Mouse (Mus musculus): Measurements from ENCODE around the gene Ccl1.

Ccl1 gene

DNA sequence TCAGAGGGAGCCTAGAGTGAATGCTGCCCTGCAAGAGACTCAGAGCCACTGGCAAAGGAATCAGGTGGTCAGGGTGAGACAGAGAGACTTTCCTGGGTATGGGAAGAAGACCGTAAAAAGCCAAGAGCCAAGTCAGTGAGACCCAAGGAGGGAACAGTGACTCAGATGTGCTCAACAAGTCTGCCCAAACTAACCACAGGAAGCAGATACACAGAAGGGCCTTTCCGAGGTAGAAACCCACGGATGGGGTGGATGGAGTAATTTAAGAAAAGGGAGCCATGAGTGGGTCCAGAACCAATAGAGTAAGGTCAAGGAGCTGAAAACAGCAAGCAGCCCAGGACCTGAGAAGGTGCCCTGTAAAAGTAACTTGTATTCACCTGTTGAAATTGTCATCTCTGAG is 101.8 kb downstream of the Ccl1 start:
- no peak for DNase-seq

- DNase-seq: no peak
Observed at GRCm38 (mm10) chr11:82197774-82198173, 107.7 kb downstream of the Ccl1 start.

- peak; percentile 21 to 39 for DNase-seq
Observed at GRCm38 (mm10) chr11:82194980-82195379, 110.5 kb downstream of the Ccl1 start.

- DNase-seq: no peak
Observed at GRCm38 (mm10) chr11:82193826-82194225, 111.7 kb downstream of the Ccl1 start.

- no peak for DNase-seq
Observed at GRCm38 (mm10) chr11:82189782-82190563, 115.5 kb downstream of the Ccl1 start.

GRCm38 (mm10) chr11:82185684-82186083 is 119.8 kb downstream of the Ccl1 start:
- no peak for DNase-seq

DNA sequence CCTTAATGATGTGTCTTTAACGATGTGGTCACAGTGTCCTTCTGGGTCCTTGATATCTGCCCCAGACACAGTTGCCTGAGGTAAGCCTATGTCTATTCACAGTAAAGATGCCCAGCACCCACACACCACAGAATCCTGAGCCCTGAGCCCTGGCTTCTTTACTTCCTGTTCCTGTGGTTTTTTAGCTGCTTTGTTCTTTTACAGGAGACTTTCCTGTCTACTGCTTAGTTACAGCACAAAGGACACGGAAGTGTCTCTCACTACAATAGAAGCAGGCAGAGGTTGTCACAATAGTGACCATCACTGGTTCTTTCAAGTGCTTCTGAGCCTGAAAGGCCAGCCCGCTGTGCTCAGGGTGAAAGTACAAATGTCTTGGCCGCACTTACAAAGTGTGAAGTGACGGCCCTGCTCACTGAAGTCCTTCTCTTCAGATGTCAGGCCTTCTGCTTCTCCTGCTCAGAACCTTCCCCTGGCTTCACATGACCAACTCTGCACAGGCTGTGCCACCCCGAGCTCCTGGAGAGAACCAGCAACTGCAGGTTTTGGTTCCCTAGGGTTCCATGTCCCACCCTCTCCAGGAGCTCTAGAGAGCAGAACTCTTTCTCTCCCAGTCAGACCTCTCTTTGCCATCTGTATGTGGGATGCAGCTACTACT is 122.1 kb downstream of the Ccl1 start:
- peak; percentile 51 to 63 for DNase-seq

DNA sequence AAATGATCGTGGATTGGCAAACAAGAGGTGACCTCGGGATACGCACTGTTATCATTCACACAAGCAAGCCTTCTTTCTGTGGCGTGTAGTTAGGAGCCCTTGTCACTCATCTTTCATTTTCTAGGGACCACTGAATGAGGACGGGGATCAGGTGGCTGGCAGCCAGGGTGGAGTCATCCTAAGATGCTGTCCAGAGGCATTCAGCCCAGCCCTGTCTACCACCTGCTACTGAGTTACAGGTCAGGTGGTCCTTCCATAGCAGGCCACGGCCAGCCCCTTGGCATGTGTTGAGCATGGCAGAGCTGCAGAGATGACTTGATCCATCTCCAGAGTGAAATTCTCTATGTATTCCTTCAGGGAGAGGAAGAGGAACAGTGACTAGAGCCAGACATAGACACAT is 123.1 kb downstream of the Ccl1 start:
- no peak for DNase-seq

- no peak for DNase-seq
Observed at GRCm38 (mm10) chr11:82181331-82181730, 124.2 kb downstream of the Ccl1 start.

DNA sequence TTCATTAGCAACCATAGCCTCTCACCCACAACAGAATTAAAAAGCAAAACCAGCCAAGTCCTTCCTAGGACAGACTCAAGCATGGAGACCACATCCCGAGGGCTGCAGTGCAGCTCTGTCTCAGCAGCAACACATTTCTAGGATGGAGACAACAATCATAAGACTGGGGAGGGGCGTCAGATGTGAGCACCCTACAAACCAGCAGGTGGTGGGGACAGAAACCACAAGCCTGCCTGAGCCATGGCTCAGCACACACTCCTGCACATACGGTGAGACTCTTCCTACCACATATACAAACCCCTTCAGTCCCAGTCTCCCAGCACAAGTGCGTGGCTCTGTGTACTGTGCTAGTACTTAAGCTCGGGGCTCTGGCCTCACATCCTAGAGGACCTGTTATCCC is 127.3 kb downstream of the Ccl1 start:
- peak; percentile 40 to 66 for DNase-seq

GRCm38 (mm10) chr11:82177711-82178110 is 127.8 kb downstream of the Ccl1 start:
- DNase-seq: peak in 1 of 2 experiments; percentile 13

- DNase-seq: peak; percentile 76 to 78
Observed at GRCm38 (mm10) chr11:82174794-82175193, 130.7 kb downstream of the Ccl1 start.

DNA sequence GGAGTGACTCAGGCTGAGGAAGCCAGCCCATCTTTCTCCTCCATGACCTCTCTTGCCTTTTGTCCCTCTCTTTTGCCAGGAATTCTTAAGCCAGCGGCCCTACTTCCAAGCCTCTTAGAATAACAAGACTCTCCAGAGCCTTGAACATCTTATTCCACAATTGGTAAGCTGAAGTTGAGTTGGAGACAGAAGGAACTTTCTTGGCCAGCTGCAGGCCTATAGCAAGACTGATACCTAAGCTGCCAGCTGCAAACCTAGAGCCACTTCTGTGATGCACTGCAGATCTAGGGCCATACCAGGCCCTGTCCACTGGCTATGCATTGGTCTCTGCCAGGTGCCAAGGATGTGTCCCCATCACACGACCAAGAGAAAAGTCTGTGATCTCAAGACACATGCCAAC is 132.0 kb downstream of the Ccl1 start:
- DNase-seq: no peak

DNA sequence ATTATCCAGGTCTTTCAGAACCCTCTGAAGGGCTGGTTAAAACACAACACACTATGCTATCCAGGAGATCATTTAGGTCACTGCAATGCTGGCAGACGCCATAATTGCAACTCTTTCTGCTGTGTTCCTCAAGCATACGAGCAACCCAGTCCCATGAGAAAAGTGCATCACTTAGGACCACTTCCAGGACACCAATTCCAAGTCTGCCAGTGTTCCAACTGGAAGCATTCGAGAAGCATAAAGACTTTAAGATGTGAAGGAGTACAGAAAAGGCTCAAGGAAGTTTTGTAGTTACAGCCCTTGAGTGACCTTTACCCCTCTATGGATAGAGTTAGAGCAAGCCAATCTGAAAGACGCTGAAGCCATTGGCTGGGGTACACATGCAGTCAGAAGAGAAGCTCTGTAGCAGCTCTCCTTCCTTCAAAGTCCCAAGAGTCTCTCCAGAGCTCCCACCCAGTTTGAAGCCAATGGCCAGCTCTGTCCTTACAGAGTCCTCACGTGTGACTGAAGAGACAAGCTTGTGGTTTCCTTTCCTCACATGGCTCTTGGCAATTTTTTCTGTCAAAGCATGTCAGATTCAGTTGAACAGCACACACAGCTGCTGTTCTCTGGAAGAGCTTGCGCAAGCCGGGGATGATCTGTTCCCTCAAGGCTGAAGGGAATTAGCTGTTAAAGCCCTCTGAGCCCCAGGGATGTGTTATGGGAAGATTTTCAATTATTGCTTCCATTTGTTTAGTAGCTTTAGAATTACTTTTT is 134.0 kb downstream of the Ccl1 start:
- DNase-seq: no peak

DNA sequence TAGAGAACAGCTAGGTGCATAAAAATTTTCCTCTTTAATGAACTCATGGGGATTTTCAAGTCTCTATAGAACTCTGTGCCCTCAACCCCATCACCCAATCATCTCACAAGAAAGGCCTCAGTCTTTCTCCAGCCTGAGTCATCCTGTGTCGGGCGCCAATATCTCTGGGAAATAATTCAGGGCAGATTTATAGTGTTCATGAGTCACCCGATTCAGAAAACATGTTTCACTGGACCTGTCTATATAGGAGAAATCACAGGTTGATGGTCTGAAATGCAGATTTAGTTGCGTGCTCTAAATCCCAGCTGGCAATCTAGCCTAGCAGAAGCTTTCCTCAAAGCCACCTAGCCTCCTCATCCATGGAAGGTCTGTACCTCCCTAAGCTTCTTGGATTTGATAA is 136.0 kb downstream of the Ccl1 start:
- DNase-seq: no peak

GRCm38 (mm10) chr11:82168308-82168707 is 137.2 kb downstream of the Ccl1 start:
- DNase-seq: no peak

- DNase-seq: no peak
Observed at GRCm38 (mm10) chr11:82163285-82163684, 142.2 kb downstream of the Ccl1 start.

DNA sequence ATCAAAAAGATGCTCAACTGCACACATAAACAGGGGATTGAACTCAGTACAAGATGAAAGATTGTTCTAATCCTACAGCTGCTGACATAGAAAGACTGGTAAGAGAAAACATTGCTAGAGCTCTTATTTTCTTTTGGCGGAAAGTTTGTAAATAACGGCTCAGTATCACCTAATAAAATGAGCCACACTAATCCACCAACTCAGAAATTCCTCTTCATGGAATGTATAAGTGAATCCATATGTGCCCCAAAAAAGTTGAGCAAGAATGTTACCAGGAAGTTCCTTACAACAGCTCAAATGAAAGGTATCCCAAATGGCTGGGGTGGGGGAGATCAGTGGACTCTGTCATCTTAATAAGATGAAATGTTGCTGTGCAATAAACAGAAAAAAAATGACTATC is 146.4 kb downstream of the Ccl1 start:
- DNase-seq: no peak

GRCm38 (mm10) chr11:82139492-82140094 is 165.9 kb downstream of the Ccl1 start:
- DNase-seq: no peak

DNA sequence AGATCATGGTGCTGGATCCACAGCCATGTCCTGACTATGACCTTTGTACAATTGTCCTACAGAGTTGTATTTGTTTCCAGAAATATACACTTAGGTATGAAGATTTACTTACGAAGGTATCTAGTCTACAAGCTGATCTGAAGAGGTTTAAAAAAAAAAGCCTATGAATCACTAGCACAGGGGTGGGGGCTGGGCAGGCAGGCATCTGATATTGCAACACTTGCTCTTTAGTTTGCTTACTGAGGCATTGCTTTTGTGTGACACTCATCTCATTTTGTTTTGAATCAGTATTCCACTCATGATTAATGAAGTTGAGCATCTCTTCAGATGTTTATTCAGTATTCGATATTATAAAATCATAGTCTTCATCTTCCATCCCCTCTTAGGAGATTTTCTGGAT is 169.3 kb downstream of the Ccl1 start:
- DNase-seq: no peak

DNA sequence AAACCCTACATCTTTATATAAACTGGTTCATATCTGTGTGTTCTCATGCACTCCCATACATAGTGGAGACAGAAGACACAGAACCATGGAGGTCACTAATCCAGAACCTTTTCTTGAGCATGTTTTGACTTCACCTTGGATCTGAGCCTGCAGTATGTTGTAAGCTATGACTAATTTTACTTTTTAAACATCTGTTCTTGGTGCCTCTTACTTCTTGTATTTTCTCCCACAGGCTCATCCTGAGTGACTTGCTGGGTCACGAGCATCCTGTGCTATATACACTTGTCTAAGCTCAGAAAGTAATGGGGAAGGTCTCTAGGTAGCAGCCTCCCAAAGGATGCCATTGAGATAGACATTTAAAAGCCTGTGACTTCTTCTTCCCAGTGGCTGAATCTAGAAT is 172.5 kb downstream of the Ccl1 start:
- no peak for DNase-seq
